Mouse (Mus musculus) lung, postnatal 36 days (tissue): ENCODE data around the gene Pold2.
"Not testable (repeated sequence)": the region's sequence is repeated elsewhere in the genome, so short reads cannot be mapped to it uniquely, and the experiment has no call there.

Experiments used
- DNase-seq: peaks from one replicate; pipeline ENCODE4 v3.0.0; 2022; ENCODE audit warnings: mixed read lengths

Pold2 gene

DNA sequence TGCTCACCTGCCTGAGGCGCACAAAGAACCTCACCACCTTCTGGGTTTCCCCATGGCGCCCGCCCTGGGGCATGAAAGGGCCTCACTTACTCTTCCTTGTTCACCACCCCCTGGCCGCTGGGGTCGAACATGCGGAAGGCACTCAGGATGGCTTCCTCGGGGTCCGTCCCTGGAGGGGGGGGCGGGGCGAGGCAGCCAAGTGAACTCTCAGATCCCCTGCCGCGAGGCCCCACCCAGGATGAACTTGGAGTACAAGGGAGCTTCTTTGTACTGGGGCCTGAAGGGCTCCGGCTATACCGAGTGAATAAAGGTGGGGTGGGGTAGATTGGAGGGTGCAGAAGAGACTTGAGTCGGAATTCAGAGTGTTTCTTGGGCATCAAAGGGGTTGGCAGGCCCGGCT lies 19.1 kb upstream of the Pold2 start:
- DNase-seq: no peak

DNA sequence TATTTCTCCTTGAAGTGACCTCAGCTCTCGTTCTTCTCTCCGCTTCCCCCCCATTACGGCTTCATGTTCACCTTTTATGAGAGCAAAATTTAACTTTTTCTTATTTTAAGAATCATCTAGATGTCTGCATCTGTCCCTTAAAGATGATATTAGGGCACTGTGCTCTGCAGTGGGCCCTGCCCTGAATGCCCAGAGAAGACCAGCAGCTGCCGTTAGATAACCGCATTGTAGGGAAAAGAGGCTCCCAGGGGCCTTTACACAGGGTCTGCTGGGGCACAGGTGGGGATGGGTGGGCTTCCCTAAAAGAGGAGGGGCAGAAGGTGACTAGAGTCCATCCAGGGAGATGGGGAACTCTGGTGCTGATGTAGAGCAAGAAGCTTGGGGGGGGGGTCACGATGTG lies 15.7 kb upstream of the Pold2 start:
- no peak for DNase-seq

DNA sequence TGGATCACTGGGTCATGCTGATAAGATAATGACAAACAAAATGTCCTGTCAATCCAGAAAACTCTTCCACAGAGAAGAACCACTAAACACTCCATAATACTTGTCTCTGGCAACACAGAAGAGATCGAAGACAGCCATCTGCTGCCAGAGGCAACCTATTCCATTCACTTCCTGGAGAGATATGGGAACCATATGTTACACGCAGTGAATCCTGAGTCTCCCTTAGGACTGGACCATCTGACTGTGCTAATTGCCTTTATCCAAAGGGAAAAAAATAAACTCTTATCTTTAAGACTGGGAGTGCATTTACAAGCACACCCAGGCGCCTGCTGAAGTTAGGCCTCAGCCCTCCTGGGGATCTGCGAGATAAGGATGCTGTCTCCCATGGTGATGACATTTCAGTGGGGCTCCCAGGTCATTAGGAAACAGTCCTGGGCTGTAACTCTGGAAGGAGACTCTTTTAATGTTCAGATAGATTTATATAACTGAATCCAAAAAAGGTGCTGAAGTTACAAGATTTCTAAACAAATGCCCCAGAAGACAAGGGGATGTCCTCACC lies 14.8 kb upstream of the Pold2 start:
- no peak for DNase-seq

GRCm38 (mm10) chr11:5892151-5892591 lies 14.1 kb upstream of the Pold2 start:
- peak; percentile 51 for DNase-seq

GRCm38 (mm10) chr11:5888563-5888962 lies 10.5 kb upstream of the Pold2 start:
- DNase-seq: not testable (repeated sequence)

DNA sequence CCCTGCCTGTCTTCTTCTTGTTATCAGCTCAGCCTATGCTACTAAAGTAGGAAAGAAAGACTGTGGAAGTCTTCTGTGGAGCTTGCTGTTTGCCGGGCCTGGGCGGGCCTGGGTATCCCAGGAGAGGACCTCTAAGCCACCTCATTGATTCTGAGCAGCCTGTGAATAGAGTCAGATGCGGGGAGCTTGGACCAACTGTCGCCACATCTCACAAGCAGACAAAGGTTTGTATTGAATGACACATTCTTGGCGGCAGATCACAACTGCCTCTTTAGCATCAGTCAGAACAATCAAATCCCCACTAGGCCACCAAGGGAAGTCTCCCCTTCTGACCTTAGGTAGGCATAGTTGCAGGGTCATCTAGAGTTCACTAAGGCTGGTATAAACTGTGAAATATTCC lies 9.2 kb upstream of the Pold2 start:
- no peak for DNase-seq

GRCm38 (mm10) chr11:5886187-5886586 lies 8.1 kb upstream of the Pold2 start:
- DNase-seq: peak; percentile 79

DNA sequence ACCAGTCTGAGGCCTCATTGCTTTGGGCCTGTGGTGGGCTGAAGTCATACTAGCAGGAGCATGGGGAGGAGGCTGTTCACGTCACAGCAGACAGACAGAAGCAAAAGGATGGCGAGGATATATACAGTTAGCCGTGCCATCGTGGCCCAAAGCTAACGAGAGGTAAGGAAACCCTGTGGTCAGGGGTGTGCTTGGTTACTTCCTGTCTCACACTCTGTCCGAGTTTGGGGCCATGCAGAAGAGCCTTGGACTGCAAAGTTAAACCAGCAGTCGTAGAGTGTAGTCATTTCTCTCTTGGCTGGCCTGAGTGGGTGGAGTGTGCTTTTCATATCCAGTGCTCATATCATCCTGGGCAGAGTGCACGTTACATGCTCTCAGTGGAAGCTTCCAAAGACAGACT lies 4.4 kb upstream of the Pold2 start:
- DNase-seq: peak; percentile 8

DNA sequence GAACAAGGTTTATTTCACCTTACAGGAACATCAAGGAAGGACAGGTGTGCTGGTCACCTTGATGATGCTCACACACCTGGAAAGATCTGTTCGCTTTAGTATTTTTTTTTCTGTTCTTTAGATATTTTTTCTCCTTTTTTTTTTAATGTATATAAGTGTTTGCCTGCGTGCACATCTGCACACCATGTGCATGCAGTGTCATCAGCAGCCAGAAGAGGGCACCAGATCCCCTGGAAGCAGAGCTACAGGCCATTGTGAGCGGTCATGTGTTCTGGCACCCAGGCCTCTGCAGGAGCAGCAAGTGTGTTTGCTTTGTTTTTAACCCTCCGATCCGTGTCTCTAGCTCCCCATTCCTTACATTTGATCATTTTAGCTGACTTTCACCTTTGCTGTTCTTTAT lies 1.8 kb upstream of the Pold2 start:
- DNase-seq: peak; percentile 75

GRCm38 (mm10) chr11:5878661-5879060 lies 569 bp upstream of the Pold2 start:
- peak; percentile 13 for DNase-seq

DNA sequence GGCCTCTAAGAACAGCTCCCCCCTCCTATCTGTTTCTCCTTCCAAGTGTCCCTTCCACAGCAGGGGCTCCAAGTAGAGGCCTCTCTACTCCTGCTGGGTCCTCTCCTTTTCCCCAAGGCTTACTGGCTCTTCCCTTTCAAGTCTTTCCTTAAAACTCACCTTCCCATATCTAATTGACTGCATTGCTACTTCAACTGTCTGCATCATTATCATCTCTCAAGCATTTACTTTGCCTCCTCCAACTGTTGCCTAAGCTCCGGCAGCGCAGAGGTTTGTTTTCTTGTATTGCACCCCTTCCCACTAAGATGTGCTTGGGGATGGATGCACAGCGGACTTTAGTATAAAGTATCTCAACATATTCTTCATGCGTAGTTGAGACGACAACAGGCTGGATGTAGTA lies 671 bp downstream of the Pold2 start:
- no peak for DNase-seq

DNA sequence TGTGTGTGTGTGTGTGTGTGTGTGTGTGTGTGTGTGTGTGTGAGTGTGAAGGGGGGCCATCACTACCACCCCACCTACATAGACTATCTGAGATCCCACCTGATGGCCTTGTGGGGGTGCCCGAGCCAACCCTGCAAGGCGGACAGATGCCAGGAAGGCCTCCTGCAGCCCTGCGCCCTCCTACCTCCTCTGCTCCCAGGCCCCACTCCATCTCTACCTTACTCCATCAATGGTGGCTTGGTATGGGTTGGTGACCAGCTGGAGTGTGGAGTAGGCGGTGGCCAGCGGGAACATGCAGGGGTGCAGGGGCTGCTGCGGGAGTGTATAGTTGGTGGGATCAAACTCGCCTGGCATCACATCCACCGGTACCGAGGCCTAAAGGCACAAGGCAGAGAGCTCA lies 4.9 kb downstream of the Pold2 start:
- DNase-seq: no peak

DNA sequence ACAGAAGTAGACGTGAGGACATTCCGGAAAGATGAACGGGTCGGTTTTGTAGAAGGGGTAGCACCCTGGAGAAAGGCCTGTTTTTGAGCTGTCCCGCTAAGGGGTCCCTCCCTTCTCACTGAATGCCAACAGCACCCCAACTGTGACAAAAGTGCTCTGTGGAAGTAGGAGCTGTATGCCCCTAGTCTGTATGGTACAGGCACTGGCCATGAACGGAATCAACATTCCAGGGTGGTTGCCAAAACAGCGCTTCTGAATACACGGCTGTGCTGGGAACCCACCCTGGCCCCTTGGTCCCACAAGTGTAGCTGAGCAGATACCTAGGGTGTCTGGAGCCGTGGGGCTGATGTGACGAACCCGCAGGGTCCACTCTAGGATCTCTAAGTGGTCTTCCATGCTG lies 5.4 kb downstream of the Pold2 start:
- no peak for DNase-seq

DNA sequence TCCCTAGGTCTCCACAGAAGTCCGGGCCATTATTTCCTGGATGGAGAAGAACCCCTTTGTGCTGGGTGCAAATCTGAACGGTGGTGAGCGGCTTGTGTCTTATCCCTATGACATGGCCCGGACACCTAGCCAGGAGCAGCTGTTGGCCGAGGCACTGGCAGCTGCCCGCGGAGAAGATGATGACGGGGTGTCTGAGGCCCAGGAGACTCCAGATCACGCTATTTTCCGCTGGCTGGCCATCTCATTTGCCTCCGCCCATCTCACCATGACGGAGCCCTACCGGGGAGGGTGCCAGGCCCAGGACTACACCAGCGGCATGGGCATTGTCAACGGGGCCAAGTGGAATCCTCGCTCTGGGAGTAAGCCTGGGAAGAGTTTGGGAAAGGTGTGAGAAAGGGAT lies 8.0 kb downstream of the Pold2 start:
- DNase-seq: no peak

- DNase-seq: no peak
Observed at GRCm38 (mm10) chr11:5869331-5869730, 8.8 kb downstream of the Pold2 start.

GRCm38 (mm10) chr11:5868324-5868723 lies 9.8 kb downstream of the Pold2 start:
- DNase-seq: no peak

- no peak for DNase-seq
Observed at GRCm38 (mm10) chr11:5867196-5867595, 10.9 kb downstream of the Pold2 start.

DNA sequence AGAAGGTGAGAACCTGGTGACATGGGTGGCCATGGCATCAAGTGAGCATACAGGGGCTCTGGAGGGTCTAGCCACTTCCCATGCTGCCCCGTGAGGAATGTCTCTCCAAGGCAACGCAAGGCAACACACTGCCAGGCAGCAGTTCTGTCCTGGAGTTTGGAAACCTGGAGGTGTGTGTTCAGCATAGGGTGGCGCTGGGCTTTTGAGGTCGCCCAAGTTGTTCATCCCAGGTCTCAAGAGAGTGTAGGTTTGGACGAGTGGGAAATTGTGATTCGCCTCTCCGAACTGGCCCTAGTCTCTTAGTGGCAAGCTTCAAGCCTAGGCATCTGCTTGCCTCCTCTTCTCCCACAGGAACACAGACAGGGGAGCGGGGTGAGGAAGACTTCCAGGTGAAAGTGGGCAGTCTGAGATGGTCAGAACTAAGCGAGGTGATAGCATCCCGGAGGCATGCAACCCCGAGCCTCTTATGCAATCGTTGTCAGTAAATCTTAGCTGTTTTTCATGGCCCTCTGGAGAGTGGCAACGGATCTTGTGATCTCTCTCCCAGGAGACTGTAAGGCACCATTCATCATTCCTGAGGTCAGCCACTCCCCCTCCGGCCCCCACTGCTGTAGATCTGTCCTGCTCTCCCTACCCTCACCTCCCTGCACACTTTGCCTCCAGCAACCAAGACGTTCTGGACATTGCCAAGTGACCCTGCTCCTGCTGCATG lies 15.5 kb downstream of the Pold2 start:
- DNase-seq: peak; percentile 49

DNA sequence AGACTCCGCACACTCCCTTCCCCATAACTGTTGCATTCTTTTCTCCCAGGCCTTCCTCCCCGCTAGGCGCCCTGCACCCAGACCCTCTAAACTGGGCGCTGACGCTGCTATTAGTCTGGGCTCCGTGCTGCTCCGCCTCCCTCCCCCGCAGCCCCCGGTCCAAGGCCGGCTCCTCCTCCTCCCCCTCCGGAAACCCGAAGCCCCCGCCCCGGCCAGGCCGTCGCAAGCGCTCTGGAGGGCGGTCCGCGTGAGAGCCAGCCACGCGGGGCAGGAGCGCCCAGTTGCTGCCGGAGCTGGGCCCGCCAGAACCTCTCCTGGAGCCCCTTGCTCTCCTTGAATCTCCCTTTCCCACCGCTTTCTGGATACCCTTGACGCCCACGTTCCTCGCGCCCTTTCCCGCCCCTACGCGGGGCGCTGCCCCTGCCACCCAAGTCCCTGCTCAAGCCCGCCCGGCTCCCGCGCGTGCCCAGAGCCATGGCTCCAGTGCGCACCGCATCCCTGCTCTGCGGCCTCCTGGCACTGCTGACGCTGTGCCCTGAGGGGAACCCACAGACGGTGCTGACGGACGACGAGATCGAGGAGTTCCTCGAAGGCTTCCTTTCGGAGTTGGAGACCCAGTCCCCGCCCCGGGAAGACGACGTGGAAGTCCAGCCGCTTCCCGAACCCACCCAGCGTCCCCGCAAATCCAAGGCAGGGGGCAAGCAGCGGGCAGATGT lies 16.3 kb downstream of the Pold2 start, which contains the start of gene Aebp1:
Gene Aebp1 (plus strand): TSS at position 270 of the 716 bp plus-strand sequence.
- peak; percentile 53 for DNase-seq

DNA sequence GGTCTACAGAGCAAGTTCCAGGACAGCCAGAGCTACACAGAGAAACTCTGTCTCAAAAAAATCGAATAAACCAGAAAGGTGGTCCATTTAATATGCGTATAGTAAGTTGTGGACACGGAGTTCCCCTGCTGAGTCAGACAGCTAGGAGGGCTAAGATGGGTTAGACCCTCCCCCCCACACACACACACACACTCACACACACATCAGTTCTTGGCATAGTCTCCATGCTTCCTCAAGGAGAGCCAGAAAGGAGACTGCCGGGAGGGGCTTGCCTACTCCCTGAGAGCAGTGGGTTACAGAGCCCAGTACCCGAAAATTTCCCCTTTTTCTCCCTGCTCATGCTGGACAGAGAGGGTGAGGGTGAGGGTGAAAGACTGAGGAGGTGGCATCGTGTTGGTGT lies 17.5 kb downstream of the Pold2 start:
- DNase-seq: no peak

GRCm38 (mm10) chr11:5859883-5860550 lies 18.1 kb downstream of the Pold2 start:
- no peak for DNase-seq

DNA sequence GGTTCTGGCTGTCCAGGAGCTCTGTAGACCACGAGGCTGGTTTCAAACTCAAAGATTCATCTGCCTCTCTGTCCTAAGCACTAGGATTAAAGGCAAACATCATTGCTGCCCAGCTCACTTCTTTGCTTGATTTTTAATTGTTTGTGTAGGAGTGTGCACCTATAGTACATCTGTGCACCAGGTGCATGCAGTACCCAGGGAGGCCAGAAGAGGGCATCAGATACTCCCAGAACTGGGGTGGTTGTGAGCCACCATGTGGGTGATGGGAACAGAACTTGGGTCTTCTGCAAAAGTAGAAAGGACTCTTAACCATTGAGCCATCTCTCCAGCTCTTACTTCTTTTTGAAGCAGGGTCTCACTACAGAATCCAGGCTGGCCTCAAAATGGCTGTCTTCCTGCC lies 19.4 kb downstream of the Pold2 start:
- no peak for DNase-seq

DNA sequence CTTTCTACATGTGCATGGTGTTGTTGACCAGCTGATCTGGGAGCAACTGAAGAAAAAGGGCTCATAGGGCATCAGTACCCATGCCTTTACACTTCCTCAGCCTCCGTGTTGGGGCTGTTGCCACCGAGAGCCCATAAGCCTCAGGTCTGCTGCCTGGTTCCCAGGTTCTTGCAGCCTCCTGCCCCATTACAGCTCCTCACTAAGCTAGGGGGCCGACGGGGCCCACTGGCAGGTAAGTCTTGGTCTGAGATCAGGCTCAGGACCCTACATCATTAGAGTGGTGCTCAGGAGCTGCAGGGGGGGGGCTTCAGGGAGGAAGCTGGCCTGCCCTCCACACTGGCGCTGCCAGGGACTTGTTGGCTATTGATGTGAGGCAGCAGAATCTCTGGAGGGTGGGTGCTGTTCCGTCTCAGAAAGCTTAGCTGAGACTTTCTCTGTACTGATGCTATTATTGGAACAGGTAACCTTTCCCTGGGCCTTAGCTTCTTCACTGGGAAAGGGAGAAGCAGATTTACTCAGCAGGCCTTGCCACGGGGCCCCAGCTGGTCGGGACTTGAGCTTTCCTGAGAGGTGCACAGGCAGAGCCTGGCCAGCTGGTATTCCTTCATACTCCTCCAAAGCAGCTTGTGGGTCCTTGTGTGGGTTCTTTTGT lies 21.5 kb downstream of the Pold2 start:
- no peak for DNase-seq
